Mouse (Mus musculus) liver, embryonic 15.5 days (tissue): Measurements from ENCODE around the gene 2610028H24Rik. TPM values are rescaled to one million over a fixed set of nuclear protein-coding genes. Genes with fewer than 3 reads are reported as not detected.

ENCODE experiments used
- ATAC-seq: fragments of 200-750 bp; cut with Nextera tagmentation; 2 replicates; pipeline ENCODE4 v1.8.0; 2017; ENCODE audit warnings: moderate number of reproducible peaks, mild to moderate bottlenecking, moderate library complexity; ENCODE audit not compliant: insufficient read depth
- H3K27ac ChIP-seq: fragments of 300-500 bp; sonication (generic); replicated peaks from 2 replicates; pipeline ENCODE4 v1.5.1; 2015; ENCODE audit warnings: mild to moderate bottlenecking, inconsistent platforms
- H3K27me3 ChIP-seq: fragments of 300-500 bp; sonication (generic); 2 replicates; pipeline ENCODE4 v1.6.1; 2015; ENCODE audit warnings: mild to moderate bottlenecking, inconsistent platforms
- H3K36me3 ChIP-seq: fragments of 300-500 bp; sonication (generic); replicated peaks from 2 replicates; pipeline ENCODE4 v1.6.1; 2015; ENCODE audit warnings: moderate library complexity, mild to moderate bottlenecking, inconsistent platforms
- H3K4me1 ChIP-seq: fragments of 300-500 bp; sonication (generic); replicated peaks from 2 replicates; pipeline ENCODE4 v1.6.1; 2015; ENCODE audit warnings: inconsistent platforms
- H3K4me2 ChIP-seq: fragments of 300-500 bp; sonication (generic); 2 replicates; pipeline ENCODE4 v1.6.1; 2015; ENCODE audit warnings: moderate library complexity, mild to moderate bottlenecking, inconsistent platforms
- H3K4me3 ChIP-seq: fragments of 300-500 bp; sonication (generic); replicated peaks from 2 replicates; pipeline ENCODE4 v1.5.1; 2015; ENCODE audit warnings: mild to moderate bottlenecking, inconsistent platforms
- H3K9ac ChIP-seq: fragments of 300-500 bp; sonication (generic); 2 replicates; pipeline ENCODE4 v1.6.1; 2015; ENCODE audit warnings: moderate library complexity, mild to moderate bottlenecking, inconsistent platforms
- H3K9me3 ChIP-seq: fragments of 300-500 bp; sonication (generic); replicated peaks from 2 replicates; pipeline ENCODE4 v1.6.1; 2016; ENCODE audit warnings: inconsistent platforms
- WGBS: fragments of 180-500 bp; shearing (Covaris S2); methylation state at CpG from one replicate; pipeline ENCODE4 v1.1.7; 2015; ENCODE audit warnings: mixed read lengths; ENCODE audit not compliant: insufficient replicate concordance; 5-methylcytosine and 5-hydroxymethylcytosine counted together
- polyA plus RNA-seq: library from polyadenylated mRNA; unstranded; fragments of >200 nt; fragmentation: Nextera tagmentation; extraction: Ambion mirVana; gene quantifications from 2 replicates; pipeline ENCODE4 v1.2.1, GENCODE M21; 2015

Gene 2610028H24Rik
- polyA plus RNA-seq, 1 experiment from 2014 or later: not detected

- 38% methylated on average over 5 of the region's 5 CpGs for WGBS
- no peaks in the 10 kb centered on the region for H3K36me3 ChIP-seq
- no peak overlapping the region for H3K27ac ChIP-seq
- no peak overlapping the region for H3K4me2 ChIP-seq
- ATAC-seq: no peak
- H3K9ac ChIP-seq: no peak overlapping the region
- H3K4me3 ChIP-seq: no peak overlapping the region
- H3K4me1 ChIP-seq: no peaks in the 10 kb centered on the region
- H3K9me3 ChIP-seq: no peaks in the 10 kb centered on the region
- H3K27me3 ChIP-seq: no peaks in the 10 kb centered on the region
Measured at GRCm38 (mm10) chr10:76455289-76455688, 6.4 kb downstream of the 2610028H24Rik start.

- ATAC-seq: no peak
- 68% methylated on average over 1 of the region's 1 CpGs for WGBS
- Histone ChIP-seq H3K27me3 (no peaks in the 10 kb centered on the region), H3K9me3 (no peaks in the 10 kb centered on the region), H3K9ac (no peak overlapping the region), H3K4me2 (no peak overlapping the region), H3K4me3 (no peak overlapping the region), H3K27ac (no peak overlapping the region), H3K4me1 (no peaks in the 10 kb centered on the region), H3K36me3 (0 out of 2 replicates have a peak, but pooled peaks cover 3% of the 10 kb centered on the region)
Measured at GRCm38 (mm10) chr10:76461255-76461654, 12.4 kb downstream of the 2610028H24Rik start.

DNA sequence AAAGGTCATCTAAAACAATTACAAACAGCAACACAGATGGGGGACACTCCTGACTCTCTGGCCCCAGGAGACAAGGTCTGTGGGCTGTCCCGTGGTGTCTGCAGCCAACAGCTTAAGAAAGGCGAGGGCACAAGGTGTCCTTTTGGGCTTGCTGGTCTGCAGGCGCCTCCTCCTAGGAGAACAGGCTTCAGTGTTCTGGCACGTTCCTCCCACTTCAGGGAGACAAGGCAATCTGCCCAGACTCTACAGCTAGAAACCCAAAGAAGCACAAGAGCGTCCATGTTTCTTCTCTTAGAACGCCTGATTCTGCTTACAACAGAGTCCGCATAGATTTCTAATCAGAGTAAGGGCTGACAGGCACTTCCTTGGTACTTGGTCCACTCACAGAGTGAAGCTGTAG is 13.4 kb downstream of the 2610028H24Rik start:
- Histone ChIP-seq H3K4me3 (no peak overlapping the region), H3K27me3 (no peaks in the 10 kb centered on the region), H3K27ac (no peak overlapping the region), H3K4me1 (no peaks in the 10 kb centered on the region), H3K4me2 (no peak overlapping the region), H3K9ac (no peak overlapping the region), H3K9me3 (no peaks in the 10 kb centered on the region), H3K36me3 (0 out of 2 replicates have a peak, but pooled peaks cover 3% of the 10 kb centered on the region)
- no peak for ATAC-seq
- WGBS: 78% methylated on average over 7 of the region's 7 CpGs

- H3K9me3 ChIP-seq: no peaks in the 10 kb centered on the region
- H3K27me3 ChIP-seq: no peaks in the 10 kb centered on the region
- no peak for ATAC-seq
- no peak overlapping the region for H3K4me2 ChIP-seq
- no peak overlapping the region for H3K9ac ChIP-seq
- no peak overlapping the region for H3K27ac ChIP-seq
- H3K4me3 ChIP-seq: no peak overlapping the region
- peaks cover 3% of the 10 kb centered on the region for H3K4me1 ChIP-seq
- WGBS: 84% methylated on average over 6 of the region's 6 CpGs
- 0 out of 2 replicates have a peak, but pooled peaks cover 3% of the 10 kb centered on the region for H3K36me3 ChIP-seq
Measured at GRCm38 (mm10) chr10:76462721-76463120, 13.8 kb downstream of the 2610028H24Rik start.

- Histone ChIP-seq H3K36me3 (peaks cover 33% of the 10 kb centered on the region), H3K4me1 (peaks cover 21% of the 10 kb centered on the region), H3K4me3 (peak within 1 kb of the TSS; percentile 88), H3K27me3 (no peaks in the 10 kb centered on the region), H3K9me3 (no peaks in the 10 kb centered on the region), H3K27ac (peak within 1 kb of the TSS; percentile 94), H3K9ac (peak within 1 kb of the TSS; percentile 84), H3K4me2 (peak within 1 kb of the TSS; percentile 74)
- peak; percentile 93 for ATAC-seq
- under 1% methylated on average over 55 of the region's 55 CpGs for WGBS
Measured at GRCm38 (mm10) chr10:76468203-76469162, 19.6 kb downstream of the 2610028H24Rik start, which contains the start of the genes Mcm3ap and Ybey. Gene Mcm3ap (plus strand): TSS chr10:76468927. Gene Ybey (minus strand): TSS chr10:76469114.

GRCm38 (mm10) chr10:76473759-76474158 is 24.9 kb downstream of the 2610028H24Rik start:
- Histone ChIP-seq H3K9me3 (no peaks in the 10 kb centered on the region), H3K9ac (no peak overlapping the region), H3K27me3 (no peaks in the 10 kb centered on the region), H3K36me3 (peaks cover 78% of the 10 kb centered on the region), H3K27ac (no peak overlapping the region), H3K4me2 (no peak overlapping the region), H3K4me3 (no peak overlapping the region), H3K4me1 (peaks cover 17% of the 10 kb centered on the region)
- no peak for ATAC-seq
- WGBS: 83% methylated on average over 5 of the region's 5 CpGs

DNA sequence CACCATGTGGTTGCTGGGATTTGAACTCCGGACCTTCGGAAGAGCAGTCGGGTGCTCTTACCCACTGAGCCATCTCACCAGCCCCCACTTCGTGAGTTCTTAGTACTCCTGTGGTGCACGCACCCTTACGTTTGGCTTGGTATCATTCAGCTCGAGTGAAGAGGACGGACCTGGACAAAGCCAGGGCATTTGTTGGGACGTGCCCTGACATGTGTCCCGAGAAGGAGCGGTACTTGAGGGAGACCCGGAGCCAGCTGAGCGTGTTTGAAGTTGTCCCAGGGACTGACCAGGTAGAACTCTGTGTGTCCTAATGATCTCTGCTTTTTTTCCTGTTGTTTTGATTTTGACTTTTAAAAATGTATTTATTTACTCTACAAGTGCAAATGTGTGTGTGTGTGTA is 32.0 kb downstream of the 2610028H24Rik start:
- Histone ChIP-seq H3K4me2 (no peak overlapping the region), H3K9ac (no peak overlapping the region), H3K4me1 (no peaks in the 10 kb centered on the region), H3K36me3 (peaks cover 98% of the 10 kb centered on the region), H3K4me3 (no peak overlapping the region), H3K27me3 (no peaks in the 10 kb centered on the region), H3K27ac (no peak overlapping the region), H3K9me3 (no peaks in the 10 kb centered on the region)
- WGBS: 83% methylated on average over 13 of the region's 13 CpGs
- ATAC-seq: no peak

DNA sequence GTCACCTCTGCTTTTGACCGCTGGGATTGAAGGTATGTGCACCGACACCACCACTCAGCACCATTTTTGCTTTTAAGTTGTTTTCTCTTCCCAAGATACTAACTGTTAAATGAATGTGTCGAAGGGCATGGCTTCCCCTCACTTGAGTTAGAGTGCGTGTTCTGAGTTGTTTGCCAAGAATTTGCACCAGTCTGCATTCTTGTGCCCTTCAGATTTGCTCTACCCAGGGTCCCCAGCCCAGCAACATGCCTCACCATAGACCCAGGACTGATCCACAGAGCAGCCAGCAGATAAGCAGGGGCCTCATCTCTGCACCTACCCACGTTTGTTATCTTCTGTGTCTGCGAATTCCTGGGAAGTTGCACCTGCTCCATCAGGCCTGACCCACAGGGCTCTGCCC is 32.6 kb downstream of the 2610028H24Rik start:
- H3K36me3 ChIP-seq: peaks cover 98% of the 10 kb centered on the region
- no peaks in the 10 kb centered on the region for H3K4me1 ChIP-seq
- no peak overlapping the region for H3K27ac ChIP-seq
- no peaks in the 10 kb centered on the region for H3K27me3 ChIP-seq
- no peaks in the 10 kb centered on the region for H3K9me3 ChIP-seq
- H3K9ac ChIP-seq: no peak overlapping the region
- 68% methylated on average over 6 of the region's 6 CpGs for WGBS
- no peak overlapping the region for H3K4me3 ChIP-seq
- ATAC-seq: no peak
- H3K4me2 ChIP-seq: no peak overlapping the region

GRCm38 (mm10) chr10:76486302-76486701 is 37.4 kb downstream of the 2610028H24Rik start:
- Histone ChIP-seq H3K4me2 (no peak overlapping the region), H3K9ac (no peak overlapping the region), H3K4me1 (peaks cover 10% of the 10 kb centered on the region), H3K36me3 (peaks cover 99% of the 10 kb centered on the region), H3K9me3 (no peaks in the 10 kb centered on the region), H3K4me3 (no peak overlapping the region), H3K27me3 (no peaks in the 10 kb centered on the region), H3K27ac (no peak overlapping the region)
- 62% methylated on average over 2 of the region's 2 CpGs for WGBS
- ATAC-seq: no peak

DNA sequence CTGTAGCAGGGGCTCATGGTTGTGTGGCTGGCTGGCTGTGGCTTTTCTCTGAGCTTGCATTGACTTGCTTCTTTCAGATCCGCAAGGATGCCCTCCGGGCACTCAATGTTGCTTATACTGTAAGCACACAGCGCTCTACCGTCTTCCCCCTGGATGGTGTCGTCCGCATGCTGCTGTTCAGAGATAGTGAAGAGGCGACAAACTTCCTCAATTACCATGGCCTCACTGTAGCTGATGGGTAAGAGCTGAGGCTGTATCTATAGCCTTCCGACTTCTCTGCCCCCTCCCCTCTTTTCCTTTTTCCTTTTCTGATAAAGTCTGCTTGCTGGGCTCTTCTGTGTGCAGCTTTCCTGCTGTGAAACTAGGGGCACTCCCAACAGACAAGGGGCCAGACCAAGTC is 39.4 kb downstream of the 2610028H24Rik start:
- H3K9me3 ChIP-seq: no peaks in the 10 kb centered on the region
- H3K27me3 ChIP-seq: no peaks in the 10 kb centered on the region
- no peak overlapping the region for H3K4me3 ChIP-seq
- peak; percentile 56 for ATAC-seq
- H3K9ac ChIP-seq: no peak overlapping the region
- H3K4me1 ChIP-seq: peaks cover 10% of the 10 kb centered on the region
- H3K27ac ChIP-seq: 0 out of 2 replicates have a peak overlapping the region, but pooled peaks have one; percentile 14
- H3K36me3 ChIP-seq: peaks cover 95% of the 10 kb centered on the region
- H3K4me2 ChIP-seq: no peak overlapping the region
- WGBS: 34% methylated on average over 8 of the region's 8 CpGs

DNA sequence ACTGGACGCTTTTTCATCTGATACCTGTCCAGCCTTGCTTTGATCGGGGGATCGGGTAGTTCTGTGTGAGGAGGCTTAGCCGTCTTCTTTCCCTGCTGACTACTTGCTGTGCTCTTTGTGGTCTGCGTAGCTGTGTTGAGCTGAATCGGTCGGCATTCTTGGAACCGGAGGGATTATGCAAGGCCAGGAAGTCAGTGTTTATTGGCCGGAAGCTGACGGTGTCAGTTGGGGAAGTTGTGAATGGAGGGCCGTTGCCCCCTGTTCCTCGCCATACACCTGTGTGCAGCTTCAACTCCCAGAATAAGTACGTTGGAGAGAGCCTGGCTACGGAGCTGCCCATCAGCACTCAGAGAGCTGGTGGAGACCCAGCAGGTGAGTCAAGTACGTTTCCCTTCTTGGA is 40.3 kb downstream of the 2610028H24Rik start:
- Histone ChIP-seq H3K27ac (no peak overlapping the region), H3K9me3 (no peaks in the 10 kb centered on the region), H3K4me2 (no peak overlapping the region), H3K36me3 (peaks cover 94% of the 10 kb centered on the region), H3K27me3 (no peaks in the 10 kb centered on the region), H3K4me1 (peaks cover 13% of the 10 kb centered on the region), H3K4me3 (no peak overlapping the region), H3K9ac (no peak overlapping the region)
- no peak for ATAC-seq
- WGBS: 57% methylated on average over 15 of the region's 15 CpGs
